Mouse (Mus musculus) neural tube, embryonic 13.5 days (tissue): ENCODE results near the gene Uba5. TPM values are rescaled to one million over a fixed set of nuclear protein-coding genes. Genes with fewer than 3 reads are reported as not detected.
A peak's percentile ranks its signal among the peaks of the same experiment; 100 is the strongest.

ENCODE experiments used
- ATAC-seq: fragments of 200-750 bp; cut with Nextera tagmentation; 2 replicates; pipeline ENCODE4 v1.8.0; 2017; ENCODE audit warnings: low read depth, mild to moderate bottlenecking, moderate TSS enrichment, moderate library complexity
- H3K27ac ChIP-seq: fragments of 300-500 bp; sonication (generic); replicated peaks from 2 replicates; pipeline ENCODE4 v1.5.1; 2015; ENCODE audit warnings: moderate library complexity, mild to moderate bottlenecking, inconsistent platforms
- H3K27me3 ChIP-seq: fragments of 300-500 bp; sonication (generic); 2 replicates; pipeline ENCODE4 v1.6.1; 2015; ENCODE audit warnings: mild to moderate bottlenecking, inconsistent platforms
- H3K36me3 ChIP-seq: fragments of 300-500 bp; sonication (generic); 2 replicates; pipeline ENCODE4 v1.6.1; 2015; ENCODE audit warnings: mild to moderate bottlenecking, inconsistent platforms
- H3K4me1 ChIP-seq: fragments of 300-500 bp; sonication (generic); replicated peaks from 2 replicates; pipeline ENCODE4 v1.6.1; 2015; ENCODE audit warnings: inconsistent platforms
- H3K4me2 ChIP-seq: fragments of 300-500 bp; sonication (generic); 2 replicates; pipeline ENCODE4 v1.6.1; 2015; ENCODE audit warnings: inconsistent platforms, mild to moderate bottlenecking, moderate library complexity
- H3K4me3 ChIP-seq: fragments of 300-500 bp; sonication (generic); 2 replicates; pipeline ENCODE4 v1.5.1; 2015; ENCODE audit warnings: mild to moderate bottlenecking, inconsistent platforms
- H3K9ac ChIP-seq: fragments of 300-500 bp; sonication (generic); 2 replicates; pipeline ENCODE4 v1.6.1; 2015; ENCODE audit warnings: moderate library complexity, mild to moderate bottlenecking, inconsistent platforms
- H3K9me3 ChIP-seq: fragments of 300-500 bp; sonication (generic); 2 replicates; pipeline ENCODE4 v1.6.1; 2016; ENCODE audit warnings: inconsistent platforms
- WGBS: fragments of 180-500 bp; shearing (Covaris S2); methylation state at CpG from one replicate; pipeline ENCODE4 v1.1.7; 2015; 5-methylcytosine and 5-hydroxymethylcytosine counted together
- polyA plus RNA-seq: library from polyadenylated mRNA; unstranded; fragments of >200 nt; fragmentation: Nextera tagmentation; extraction: Ambion mirVana; gene quantifications from 2 replicates; pipeline ENCODE4 v1.2.1, GENCODE M21; 2015

Gene Uba5
- polyA plus RNA-seq, 1 experiment from 2014 or later, result 65.9 TPM

GRCm38 (mm10) chr9:104002913-104003330 is 60.0 kb downstream of the Uba5 start:
- peak overlapping the region; percentile 65 for H3K4me2 ChIP-seq
- H3K9ac ChIP-seq, result peak overlapping the region; percentile 73
- H3K36me3 ChIP-seq, result no peaks in the 10 kb centered on the region; the same call in 1 of the 2 replicates
- peaks cover 23% of the 10 kb centered on the region for H3K4me1 ChIP-seq
- peaks cover 7% of the 10 kb centered on the region; the same call in 1 of the 2 replicates for H3K27me3 ChIP-seq
- peak overlapping the region; percentile 84 for H3K27ac ChIP-seq
- H3K4me3 ChIP-seq, result peak overlapping the region; percentile 69
- no peaks in the 10 kb centered on the region for H3K9me3 ChIP-seq
- ATAC-seq, result peak; percentile 57
- under 1% methylated on average over 37 of the region's 37 CpGs for WGBS

GRCm38 (mm10) chr9:104001921-104002859 is 60.7 kb downstream of the Uba5 start, which contains the start of gene Nphp3:
Gene Nphp3 (plus strand): TSS chr9:104002544.
- H3K36me3 ChIP-seq, result no peaks in the 10 kb centered on the region; the same call in 1 of the 2 replicates
- H3K4me1 ChIP-seq, result peaks cover 23% of the 10 kb centered on the region
- H3K27me3 ChIP-seq, result peaks cover 8% of the 10 kb centered on the region; the same call in 1 of the 2 replicates
- peak within 1 kb of the TSS; percentile 69 for H3K4me3 ChIP-seq
- H3K9ac ChIP-seq, result peak within 1 kb of the TSS; percentile 73
- peak within 1 kb of the TSS; percentile 65 for H3K4me2 ChIP-seq
- WGBS, result under 1% methylated on average over 55 of the region's 55 CpGs
- H3K27ac ChIP-seq, result peak within 1 kb of the TSS; percentile 84
- peak; percentile 98 for ATAC-seq
- H3K9me3 ChIP-seq, result no peaks in the 10 kb centered on the region

GRCm38 (mm10) chr9:104000601-104001000 is 62.3 kb downstream of the Uba5 start:
- ATAC-seq, result no peak
- WGBS, result 62% methylated on average over 3 of the region's 3 CpGs

More at GRCm38 (mm10) chr9:104000601-104001000, 62.3 kb downstream of the Uba5 start:
- H3K4me1 ChIP-seq, result peaks cover 23% of the 10 kb centered on the region
- H3K36me3 ChIP-seq, result no peaks in the 10 kb centered on the region; the same call in 1 of the 2 replicates
- H3K4me3 ChIP-seq, result no peak overlapping the region
- no peak overlapping the region for H3K9ac ChIP-seq
- H3K27me3 ChIP-seq, result peaks cover 8% of the 10 kb centered on the region; the same call in 1 of the 2 replicates
- H3K27ac ChIP-seq, result no peak overlapping the region
- no peaks in the 10 kb centered on the region for H3K9me3 ChIP-seq
- H3K4me2 ChIP-seq, result no peak overlapping the region

Other genes starting within 250 kb of the Uba5 start
- 3.1 and 3.3 TPM in 2 replicates for gene Nphp3, start 60.6 kb downstream of the Uba5 start, polyA plus RNA-seq
- not detected in 2 replicates for gene Gm28305, start 22.5 kb downstream of the Uba5 start, polyA plus RNA-seq
- gene Acad11, start 243 bp upstream of the Uba5 start, polyA plus RNA-seq, result 7.4 and 8.1 TPM in 2 replicates
- gene Ackr4, start 63.8 kb upstream of the Uba5 start, polyA plus RNA-seq, result 0.77 and 0.96 TPM in 2 replicates
- gene Dnajc13, start 199.8 kb upstream of the Uba5 start, polyA plus RNA-seq, result 16.3 and 19.5 TPM in 2 replicates